Mouse (Mus musculus) olfactory bulb, adult 2 months (tissue): ENCODE measurements at regions not wholly inside any gene's neighbourhood (a gene's known extent, or its start where the extent isn't known, plus 50 kb on each side); places are given as distances from the start of the nearest gene placed in this dataset.

ENCODE experiments used
- CTCF ChIP-seq: fragments of 200-500 bp; IDR thresholded peaks from 2 replicates; pipeline ENCODE4 v1.5.1; 2012; ENCODE audit warnings: low read depth, mild to moderate bottlenecking, low read length, moderate library complexity; ENCODE audit not compliant: insufficient read depth
- POLR2A ChIP-seq: fragments of 200-500 bp; IDR thresholded peaks from 2 replicates; pipeline ENCODE4 v1.6.1; 2012; ENCODE audit warnings: mild to moderate bottlenecking, low read depth, low read length, moderate library complexity; ENCODE audit not compliant: insufficient read depth

- TF ChIP-seq CTCF: no peak
- no peak for TF ChIP-seq POLR2A
These were observed 222.7 kb downstream of the Ptprc start for GRCm38 (mm10) chr1:137952777-137953176.
